Mouse (Mus musculus) urinary bladder, postnatal 0 days (tissue): ENCODE measurements around the gene 4933412E24Rik. TPM values are rescaled to one million over a fixed set of nuclear protein-coding genes. Genes with fewer than 3 reads are reported as not detected.

Source experiments
- polyA plus RNA-seq: library from polyadenylated mRNA; unstranded; fragments of >200 nt; fragmentation: Nextera tagmentation; extraction: Ambion mirVana; gene quantifications from 2 replicates; pipeline ENCODE4 v1.2.1, GENCODE M21; 2015

4933412E24Rik gene
- not detected in 2 replicates for polyA plus RNA-seq

GRCm38 (mm10) chr15:60016513-60016912 is at the start of gene 4933412E24Rik:
Gene 4933412E24Rik (minus strand): TSS chr15:60016613.

